Mouse (Mus musculus) CD4-positive, CD25-positive, alpha-beta regulatory T cell, adult 2 months (primary cell): ENCODE results near the gene Srp14.
A peak's percentile ranks its signal among the peaks of the same experiment; 100 is the strongest.

ENCODE experiments used
- DNase-seq: peaks from one replicate; pipeline ENCODE4 v3.0.0-alpha.2; 2012; ENCODE audit warnings: low read depth, low spot score

Gene Srp14

GRCm38 (mm10) chr2:118490241-118491091 is 11.0 kb upstream of the Srp14 start:
- DNase-seq = peak; percentile 59

GRCm38 (mm10) chr2:118487806-118488205 is 8.3 kb upstream of the Srp14 start:
- DNase-seq = peak; percentile 78

GRCm38 (mm10) chr2:118486933-118487332 is 7.4 kb upstream of the Srp14 start:
- DNase-seq = peak; percentile 88

GRCm38 (mm10) chr2:118485415-118485814 is 5.9 kb upstream of the Srp14 start:
- DNase-seq = no peak

- DNase-seq = no peak
Observed at GRCm38 (mm10) chr2:118484386-118484898, 4.9 kb upstream of the Srp14 start.

GRCm38 (mm10) chr2:118483032-118483431 is 3.5 kb upstream of the Srp14 start:
- DNase-seq = no peak

GRCm38 (mm10) chr2:118480886-118481285 is 1.4 kb upstream of the Srp14 start:
- no peak for DNase-seq

GRCm38 (mm10) chr2:118478833-118479549 is 520 bp downstream of the Srp14 start:
- DNase-seq = peak; percentile 29

GRCm38 (mm10) chr2:118468354-118468753 is 11.2 kb downstream of the Srp14 start:
- no peak for DNase-seq

GRCm38 (mm10) chr2:118466601-118467000 is 12.9 kb downstream of the Srp14 start:
- no peak for DNase-seq

- no peak for DNase-seq
Observed at GRCm38 (mm10) chr2:118465894-118466293, 13.6 kb downstream of the Srp14 start.

- no peak for DNase-seq
Observed at GRCm38 (mm10) chr2:118464450-118464849, 15.1 kb downstream of the Srp14 start.

GRCm38 (mm10) chr2:118463480-118463879 is 16.0 kb downstream of the Srp14 start:
- no peak for DNase-seq

GRCm38 (mm10) chr2:118461480-118462165 is 17.9 kb downstream of the Srp14 start:
- DNase-seq = no peak

- DNase-seq = no peak
Observed at GRCm38 (mm10) chr2:118457463-118458261, 21.8 kb downstream of the Srp14 start.

- DNase-seq = no peak
Observed at GRCm38 (mm10) chr2:118457029-118457428, 22.5 kb downstream of the Srp14 start.

- DNase-seq = no peak
Observed at GRCm38 (mm10) chr2:118451056-118451455, 28.5 kb downstream of the Srp14 start.

- no peak for DNase-seq
Observed at GRCm38 (mm10) chr2:118448181-118448580, 31.3 kb downstream of the Srp14 start.

- no peak for DNase-seq
Observed at GRCm38 (mm10) chr2:118445696-118446674, 33.5 kb downstream of the Srp14 start.

- DNase-seq = no peak
Observed at GRCm38 (mm10) chr2:118442723-118443122, 36.8 kb downstream of the Srp14 start.
